Mouse (Mus musculus) liver, adult 2 months (tissue): ENCODE data around the gene Gsk3a.

Source experiments
- CTCF ChIP-seq: fragments of 200-500 bp; IDR thresholded peaks from 2 replicates; pipeline ENCODE4 v1.5.1; 2011; ENCODE audit warnings: low read depth, low read length, control low read depth
- POLR2A ChIP-seq: fragments of 200-500 bp; IDR thresholded peaks from 2 replicates; pipeline ENCODE4 v1.6.1; 2011; ENCODE audit warnings: low read length, control low read depth; ENCODE audit not compliant: insufficient read depth; ENCODE audit errors: extremely low read depth

DNA sequence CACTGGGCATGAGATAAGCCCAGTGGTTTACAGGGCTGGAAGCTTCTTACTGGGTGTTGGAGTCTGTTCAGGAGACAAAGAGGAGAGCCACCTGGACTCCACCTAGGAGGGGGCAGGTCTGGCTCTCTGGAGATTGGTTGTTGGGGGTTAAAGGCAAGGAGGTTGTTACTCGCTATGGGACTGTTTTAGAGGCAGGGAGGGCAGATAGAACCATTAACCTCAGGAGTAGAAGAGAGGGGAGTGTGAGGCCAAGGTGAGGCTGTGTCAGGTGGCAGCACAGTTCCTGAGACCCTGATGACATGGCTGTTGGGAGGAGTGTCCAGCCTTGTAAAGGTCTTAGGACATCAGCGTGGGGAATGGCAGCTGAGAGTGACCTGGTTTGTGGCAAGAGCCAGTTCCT is 46.5 kb upstream of the Gsk3a start:
- TF ChIP-seq POLR2A = no peak
- TF ChIP-seq CTCF = no peak
